Mouse (Mus musculus) liver, postnatal 0 days (tissue): Measurements from ENCODE around the gene Setd1b. TPM values are rescaled to one million over a fixed set of nuclear protein-coding genes. Genes with fewer than 3 reads are reported as not detected.

Experiments used
- ATAC-seq: fragments of 200-750 bp; cut with Nextera tagmentation; 2 replicates; pipeline ENCODE4 v1.8.0; 2017; ENCODE audit warnings: mild to moderate bottlenecking, moderate library complexity
- DNase-seq: peaks from one replicate; pipeline ENCODE4 v3.0.0-alpha.2; 2016
- H3K27ac ChIP-seq: fragments of 300-500 bp; sonication (generic); 2 replicates; pipeline ENCODE4 v1.5.1; 2014; ENCODE audit warnings: antibody characterized with exemption, moderate library complexity, mild to moderate bottlenecking, low read depth
- H3K27me3 ChIP-seq: fragments of 300-500 bp; sonication (generic); 2 replicates; pipeline ENCODE4 v1.6.1; 2014; ENCODE audit warnings: low read length, control low read depth, mixed read lengths; ENCODE audit not compliant: insufficient read depth
- H3K36me3 ChIP-seq: fragments of 300-500 bp; sonication (generic); replicated peaks from 2 replicates; pipeline ENCODE4 v1.6.1; 2014; ENCODE audit warnings: mild to moderate bottlenecking, control low read depth, low read length, moderate library complexity, mixed read lengths; ENCODE audit not compliant: insufficient read depth
- H3K4me1 ChIP-seq: fragments of 300-500 bp; sonication (generic); 2 replicates; pipeline ENCODE4 v1.6.1; 2014; ENCODE audit warnings: antibody characterized with exemption, mild to moderate bottlenecking, control low read depth; ENCODE audit not compliant: insufficient read depth
- H3K4me2 ChIP-seq: fragments of 300-500 bp; sonication (generic); 2 replicates; pipeline ENCODE4 v1.6.1; 2014; ENCODE audit warnings: low read depth, mild to moderate bottlenecking, low read length, moderate library complexity, mixed read lengths
- H3K4me3 ChIP-seq: fragments of 300-500 bp; sonication (generic); 2 replicates; pipeline ENCODE4 v1.5.1; 2014; ENCODE audit warnings: low read depth, low read length
- H3K9ac ChIP-seq: fragments of 300-500 bp; sonication (generic); replicated peaks from 2 replicates; pipeline ENCODE4 v1.6.1; 2014; ENCODE audit warnings: mild to moderate bottlenecking, moderate library complexity
- H3K9me3 ChIP-seq: fragments of 300-500 bp; sonication (generic); 2 replicates; pipeline ENCODE4 v1.6.1; 2016; ENCODE audit warnings: mild to moderate bottlenecking, control low read depth, low read length, mixed read lengths
- CTCF ChIP-seq: sonication (generic); IDR thresholded peaks from 2 replicates; pipeline ENCODE4 v1.5.1; 2016; ENCODE audit warnings: antibody characterized with exemption, low read depth
- EP300 ChIP-seq: IDR thresholded peaks from 2 replicates; pipeline ENCODE4 v1.6.1; 2016; ENCODE audit warnings: antibody characterized with exemption, low read depth, mild to moderate bottlenecking
- WGBS: fragments of 180-500 bp; shearing (Covaris S2); extraction: QIAGEN DNeasy Blood & Tissue Kit; methylation state at CpG from one replicate; pipeline ENCODE4 v1.1.7; 2014; ENCODE audit not compliant: insufficient replicate concordance; 5-methylcytosine and 5-hydroxymethylcytosine counted together
- polyA plus RNA-seq: library from polyadenylated mRNA; unstranded; fragments of >200 nt; fragmentation: Nextera tagmentation; extraction: Ambion mirVana; gene quantifications from 2 replicates; pipeline ENCODE4 v1.2.1, GENCODE M21; 2015

Gene Setd1b
- polyA plus RNA-seq, 1 experiment from 2014 or later = 3.6 TPM

- WGBS = 10% methylated on average over 5 of the region's 6 CpGs
Measured at GRCm38 (mm10) chr5:123137910-123138229, 4.1 kb upstream of the Setd1b start.

GRCm38 (mm10) chr5:123138230-123138911 is 3.6 kb upstream of the Setd1b start:
- peak overlapping the region; percentile 94 for H3K4me3 ChIP-seq
- H3K36me3 ChIP-seq = peaks cover 14% of the 10 kb centered on the region
- peak; percentile 17; the same call in 1 of the 2 replicates for TF ChIP-seq CTCF
- no peak for TF ChIP-seq EP300
- H3K4me2 ChIP-seq = peak overlapping the region; percentile 88
- under 1% methylated on average over 26 of the region's 40 CpGs for WGBS
- peak overlapping the region; percentile 99 for H3K9ac ChIP-seq
- H3K9me3 ChIP-seq = no peaks in the 10 kb centered on the region
- ATAC-seq = peak; percentile 28
- H3K27me3 ChIP-seq = no peaks in the 10 kb centered on the region
- H3K27ac ChIP-seq = peak overlapping the region; percentile 100
- peak; percentile 83 for DNase-seq
- H3K4me1 ChIP-seq = peaks cover 51% of the 10 kb centered on the region

More at GRCm38 (mm10) chr5:123137910-123138229, 4.1 kb upstream of the Setd1b start:
- no peak for TF ChIP-seq EP300
- no peak for TF ChIP-seq CTCF
- no peak for ATAC-seq
- Histone ChIP-seq H3K27ac (peak overlapping the region; percentile 100), H3K36me3 (peaks cover 14% of the 10 kb centered on the region), H3K27me3 (no peaks in the 10 kb centered on the region), H3K9ac (peak overlapping the region; percentile 99), H3K4me1 (peaks cover 55% of the 10 kb centered on the region), H3K9me3 (no peaks in the 10 kb centered on the region), H3K4me3 (peak overlapping the region; percentile 94), H3K4me2 (peak overlapping the region; percentile 88)
- no peak for DNase-seq

- 2% methylated on average over 39 of the region's 39 CpGs for WGBS
- no peaks in the 10 kb centered on the region for H3K9me3 ChIP-seq
- no peaks in the 10 kb centered on the region for H3K27me3 ChIP-seq
- TF ChIP-seq EP300 (peak; percentile 55), CTCF (no peak)
- peaks cover 8% of the 10 kb centered on the region for H3K36me3 ChIP-seq
- peak overlapping the region; percentile 99 for H3K9ac ChIP-seq
- peaks cover 54% of the 10 kb centered on the region for H3K4me1 ChIP-seq
- H3K4me2 ChIP-seq = peak overlapping the region; percentile 88
- peak; percentile 87 for DNase-seq
- peak; percentile 14 for ATAC-seq
- H3K4me3 ChIP-seq = peak overlapping the region; percentile 94
- peak overlapping the region; percentile 100 for H3K27ac ChIP-seq
Measured at GRCm38 (mm10) chr5:123138953-123139721, 2.9 kb upstream of the Setd1b start.

GRCm38 (mm10) chr5:123139722-123140627 is 2.0 kb upstream of the Setd1b start:
- 3% methylated on average over 28 of the region's 28 CpGs for WGBS
- H3K36me3 ChIP-seq = peaks cover 9% of the 10 kb centered on the region
- peak overlapping the region; percentile 99 for H3K9ac ChIP-seq
- H3K27ac ChIP-seq = peak overlapping the region; percentile 100
- peaks cover 54% of the 10 kb centered on the region for H3K4me1 ChIP-seq
- H3K9me3 ChIP-seq = no peaks in the 10 kb centered on the region
- ATAC-seq = no peak
- no peaks in the 10 kb centered on the region for H3K27me3 ChIP-seq
- peak; percentile 31 for DNase-seq
- peak overlapping the region; percentile 88 for H3K4me2 ChIP-seq
- peak overlapping the region; percentile 94 for H3K4me3 ChIP-seq
- TF ChIP-seq EP300 = no peak
- no peak for TF ChIP-seq CTCF

- TF ChIP-seq CTCF (peak; percentile 27; the same call in 1 of the 2 replicates), EP300 (peak; percentile 67)
- ATAC-seq = peak; percentile 35
- Histone ChIP-seq H3K9me3 (no peaks in the 10 kb centered on the region), H3K27me3 (no peaks in the 10 kb centered on the region), H3K4me2 (peak overlapping the region; percentile 88), H3K36me3 (peaks cover 17% of the 10 kb centered on the region), H3K9ac (peak overlapping the region; percentile 99), H3K27ac (peak overlapping the region; percentile 100), H3K4me3 (peak overlapping the region; percentile 94), H3K4me1 (peaks cover 54% of the 10 kb centered on the region)
- under 1% methylated on average over 31 of the region's 31 CpGs for WGBS
- peak; percentile 88 for DNase-seq
Measured at GRCm38 (mm10) chr5:123140694-123141554, 1.1 kb upstream of the Setd1b start.
